Mouse (Mus musculus): ENCODE results near the gene Ntm. TPM values are rescaled to one million over a fixed set of nuclear protein-coding genes. Genes with fewer than 3 reads are reported as not detected.

Gene Ntm
- polyA plus RNA-seq, 1 experiment from 2014 or later, result not detected

GRCm38 (mm10) chr9:29802071-29802705, 160.8 kb downstream of the Ntm start:
- Histone ChIP-seq H3K79me2 (ENCODE audit: inconsistent target) (no peaks in the 10 kb centered on the region), H3K36me3 (ENCODE audit: inconsistent target) (no peaks in the 10 kb centered on the region), H3K4me3 (ENCODE audit: inconsistent target) (no peak overlapping the region), H3K27ac (no peak overlapping the region)
- 84% methylated on average over 12 of the region's 12 CpGs for WGBS (ENCODE audit: missing documents)

GRCm38 (mm10) chr9:29796281-29796680, 166.7 kb downstream of the Ntm start:
- no peaks in the 10 kb centered on the region for H3K79me2 ChIP-seq (ENCODE audit: inconsistent target)
- no peak overlapping the region for H3K4me3 ChIP-seq (ENCODE audit: inconsistent target)
- 85% methylated on average over 4 of the region's 4 CpGs for WGBS (ENCODE audit: missing documents)
- H3K36me3 ChIP-seq (ENCODE audit: inconsistent target), result no peaks in the 10 kb centered on the region
- H3K27ac ChIP-seq, result no peak overlapping the region

GRCm38 (mm10) chr9:29791199-29791915, 171.6 kb downstream of the Ntm start:
- Histone ChIP-seq H3K36me3 (ENCODE audit: inconsistent target) (no peaks in the 10 kb centered on the region), H3K79me2 (ENCODE audit: inconsistent target) (no peaks in the 10 kb centered on the region), H3K27ac (no peak overlapping the region), H3K4me3 (ENCODE audit: inconsistent target) (no peak overlapping the region)
- WGBS (ENCODE audit: missing documents), result 50% methylated on average over 10 of the region's 10 CpGs

- WGBS (ENCODE audit: missing documents), result 8% methylated on average over 3 of the region's 4 CpGs
- H3K36me3 ChIP-seq (ENCODE audit: inconsistent target), result no peaks in the 10 kb centered on the region
- H3K27ac ChIP-seq, result no peak overlapping the region
- no peak overlapping the region for H3K4me3 ChIP-seq (ENCODE audit: inconsistent target)
- no peaks in the 10 kb centered on the region for H3K79me2 ChIP-seq (ENCODE audit: inconsistent target)
Observed at GRCm38 (mm10) chr9:29790017-29790416, 172.9 kb downstream of the Ntm start.

- H3K4me3 ChIP-seq (ENCODE audit: inconsistent target), result no peak overlapping the region
- no peak overlapping the region for H3K27ac ChIP-seq
- WGBS (ENCODE audit: missing documents), result 87% methylated on average over 9 of the region's 9 CpGs
- no peaks in the 10 kb centered on the region for H3K36me3 ChIP-seq (ENCODE audit: inconsistent target)
- no peaks in the 10 kb centered on the region for H3K79me2 ChIP-seq (ENCODE audit: inconsistent target)
Observed at GRCm38 (mm10) chr9:29788855-29789254, 174.1 kb downstream of the Ntm start.

- Histone ChIP-seq H3K36me3 (ENCODE audit: inconsistent target) (no peaks in the 10 kb centered on the region), H3K79me2 (ENCODE audit: inconsistent target) (no peaks in the 10 kb centered on the region), H3K27ac (no peak overlapping the region), H3K4me3 (ENCODE audit: inconsistent target) (no peak overlapping the region)
- 31% methylated on average over 4 of the region's 4 CpGs for WGBS (ENCODE audit: missing documents)
Observed at GRCm38 (mm10) chr9:29787408-29787807, 175.5 kb downstream of the Ntm start.

GRCm38 (mm10) chr9:29782697-29783096, 180.2 kb downstream of the Ntm start:
- Histone ChIP-seq H3K36me3 (ENCODE audit: inconsistent target) (no peaks in the 10 kb centered on the region), H3K27ac (no peak overlapping the region), H3K79me2 (ENCODE audit: inconsistent target) (no peaks in the 10 kb centered on the region), H3K4me3 (ENCODE audit: inconsistent target) (no peak overlapping the region)
- WGBS (ENCODE audit: missing documents), result 38% methylated on average over 4 of the region's 4 CpGs

- Histone ChIP-seq H3K79me2 (ENCODE audit: inconsistent target) (no peaks in the 10 kb centered on the region), H3K36me3 (ENCODE audit: inconsistent target) (no peaks in the 10 kb centered on the region), H3K4me3 (ENCODE audit: inconsistent target) (no peak overlapping the region), H3K27ac (no peak overlapping the region)
- 75% methylated on average over 7 of the region's 7 CpGs for WGBS (ENCODE audit: missing documents)
Observed at GRCm38 (mm10) chr9:29779739-29780138, 183.2 kb downstream of the Ntm start.

- Histone ChIP-seq H3K79me2 (ENCODE audit: inconsistent target) (no peaks in the 10 kb centered on the region), H3K36me3 (ENCODE audit: inconsistent target) (no peaks in the 10 kb centered on the region), H3K27ac (no peak overlapping the region), H3K4me3 (ENCODE audit: inconsistent target) (no peak overlapping the region)
- WGBS (ENCODE audit: missing documents), result 94% methylated on average over 3 of the region's 3 CpGs
Observed at GRCm38 (mm10) chr9:29776951-29777350, 186.0 kb downstream of the Ntm start.

- no peaks in the 10 kb centered on the region for H3K36me3 ChIP-seq (ENCODE audit: inconsistent target)
- no peaks in the 10 kb centered on the region for H3K79me2 ChIP-seq (ENCODE audit: inconsistent target)
- no peak overlapping the region for H3K27ac ChIP-seq
- H3K4me3 ChIP-seq (ENCODE audit: inconsistent target), result no peak overlapping the region
- WGBS (ENCODE audit: missing documents), result 97% methylated on average over 4 of the region's 4 CpGs
Observed at GRCm38 (mm10) chr9:29776542-29776941, 186.4 kb downstream of the Ntm start.

- H3K79me2 ChIP-seq (ENCODE audit: inconsistent target), result no peaks in the 10 kb centered on the region
- no peak overlapping the region for H3K4me3 ChIP-seq (ENCODE audit: inconsistent target)
- H3K36me3 ChIP-seq (ENCODE audit: inconsistent target), result no peaks in the 10 kb centered on the region
- WGBS (ENCODE audit: missing documents), result 87% methylated on average over 4 of the region's 4 CpGs
- H3K27ac ChIP-seq, result no peak overlapping the region
Observed at GRCm38 (mm10) chr9:29776030-29776429, 186.9 kb downstream of the Ntm start.

- Histone ChIP-seq H3K27ac (no peak overlapping the region), H3K79me2 (ENCODE audit: inconsistent target) (no peaks in the 10 kb centered on the region), H3K36me3 (ENCODE audit: inconsistent target) (no peaks in the 10 kb centered on the region), H3K4me3 (ENCODE audit: inconsistent target) (no peak overlapping the region)
- 88% methylated on average over 11 of the region's 11 CpGs for WGBS (ENCODE audit: missing documents)
Observed at GRCm38 (mm10) chr9:29772625-29773388, 190.1 kb downstream of the Ntm start.

- no peak overlapping the region for H3K4me3 ChIP-seq (ENCODE audit: inconsistent target)
- H3K27ac ChIP-seq, result no peak overlapping the region
- no peaks in the 10 kb centered on the region for H3K36me3 ChIP-seq (ENCODE audit: inconsistent target)
- 27% methylated on average over 5 of the region's 5 CpGs for WGBS (ENCODE audit: missing documents)
- H3K79me2 ChIP-seq (ENCODE audit: inconsistent target), result no peaks in the 10 kb centered on the region
Observed at GRCm38 (mm10) chr9:29771870-29772269, 191.1 kb downstream of the Ntm start.

- Histone ChIP-seq H3K79me2 (ENCODE audit: inconsistent target) (no peaks in the 10 kb centered on the region), H3K36me3 (ENCODE audit: inconsistent target) (no peaks in the 10 kb centered on the region), H3K27ac (no peak overlapping the region), H3K4me3 (ENCODE audit: inconsistent target) (no peak overlapping the region)
- WGBS (ENCODE audit: missing documents), result 94% methylated on average over 23 of the region's 23 CpGs
Observed at GRCm38 (mm10) chr9:29771071-29771785, 191.7 kb downstream of the Ntm start.
